Mouse (Mus musculus): ENCODE measurements around the gene Heatr5a.

Heatr5a gene

GRCm38 (mm10) chr12:51884801-51885200 lies 86.3 kb downstream of the Heatr5a start:
- DNase-seq (ENCODE audit: low spot score in 2 of 2), result no peak

GRCm38 (mm10) chr12:51883297-51883805 lies 87.8 kb downstream of the Heatr5a start:
- no peak for DNase-seq (ENCODE audit: low spot score in 2 of 2)

- peak in 1 of 2 experiments; percentile 20 for DNase-seq (ENCODE audit: low spot score in 2 of 2)
Measured at GRCm38 (mm10) chr12:51882606-51883296, 88.4 kb downstream of the Heatr5a start.

- no peak for DNase-seq (ENCODE audit: low spot score in 2 of 2)
Measured at GRCm38 (mm10) chr12:51881775-51882174, 89.3 kb downstream of the Heatr5a start.

GRCm38 (mm10) chr12:51871446-51872144 lies 99.5 kb downstream of the Heatr5a start:
- DNase-seq (ENCODE audit: low spot score in 2 of 2), result no peak

- no peak for DNase-seq (ENCODE audit: low spot score in 2 of 2)
Measured at GRCm38 (mm10) chr12:51869511-51869910, 101.6 kb downstream of the Heatr5a start.

GRCm38 (mm10) chr12:51867076-51867475 lies 104.0 kb downstream of the Heatr5a start:
- no peak for DNase-seq (ENCODE audit: low spot score in 2 of 2)

- DNase-seq (ENCODE audit: low spot score in 2 of 2), result no peak
Measured at GRCm38 (mm10) chr12:51866226-51866910, 104.8 kb downstream of the Heatr5a start.

GRCm38 (mm10) chr12:51865790-51866179 lies 105.3 kb downstream of the Heatr5a start:
- DNase-seq (ENCODE audit: low spot score in 2 of 2), result no peak

- DNase-seq (ENCODE audit: low spot score in 2 of 2), result no peak
Measured at GRCm38 (mm10) chr12:51865061-51865789, 105.9 kb downstream of the Heatr5a start.

GRCm38 (mm10) chr12:51863116-51864002 lies 107.8 kb downstream of the Heatr5a start:
- DNase-seq (ENCODE audit: low spot score in 2 of 2), result no peak

- DNase-seq (ENCODE audit: low spot score in 2 of 2), result no peak
Measured at GRCm38 (mm10) chr12:51858134-51859028, 112.7 kb downstream of the Heatr5a start.

- no peak for DNase-seq (ENCODE audit: low spot score in 2 of 2)
Measured at GRCm38 (mm10) chr12:51856768-51857295, 114.3 kb downstream of the Heatr5a start.

GRCm38 (mm10) chr12:51855872-51856271 lies 115.2 kb downstream of the Heatr5a start:
- DNase-seq (ENCODE audit: low spot score in 2 of 2), result no peak

GRCm38 (mm10) chr12:51855453-51855852 lies 115.7 kb downstream of the Heatr5a start:
- no peak for DNase-seq (ENCODE audit: low spot score in 2 of 2)

- DNase-seq (ENCODE audit: low spot score in 2 of 2), result no peak
Measured at GRCm38 (mm10) chr12:51851617-51852016, 119.5 kb downstream of the Heatr5a start.

GRCm38 (mm10) chr12:51851155-51851554 lies 120.0 kb downstream of the Heatr5a start:
- DNase-seq (ENCODE audit: low spot score in 2 of 2), result no peak

- no peak for DNase-seq (ENCODE audit: low spot score in 2 of 2)
Measured at GRCm38 (mm10) chr12:51850339-51850738, 120.8 kb downstream of the Heatr5a start.

- no peak for DNase-seq (ENCODE audit: low spot score in 2 of 2)
Measured at GRCm38 (mm10) chr12:51849902-51850301, 121.2 kb downstream of the Heatr5a start.
